ENCODE assay signal across 28 mouse cellular contexts in genomic region chr4:65912247-65912942, GRCm38 (mm10).
DNase-seq lines count a peak whose midpoint lies in the region; ATAC-seq and TF ChIP-seq lines count a peak whose summit lies in the region.
"Had no signal": no experiment of that assay in that cellular context is flagged by ENCODE, and none has a peak within 500 bp of the region (broad histone marks: within the 10 kb centered on the region; RNA-seq: fewer than 3 reads in every experiment).

No protein-coding gene starts in this region.

- no peaks in the 10 kb centered on the region for H3K4me1 ChIP-seq in kidney, embryonic 15.5 days
- H3K4me1 ChIP-seq in lung, embryonic 15.5 days = peaks cover 3% of the 10 kb centered on the region; the same call in 1 of the 2 replicates
- H3K4me1 ChIP-seq in stomach, embryonic 14.5 days (ENCODE audit: control insufficient read depth, insufficient read depth, low read length) = no peaks in the 10 kb centered on the region
- H3K4me1 ChIP-seq in stomach, postnatal 0 days (replicated peaks; ENCODE audit: control insufficient read depth, insufficient read depth) = no peaks in the 10 kb centered on the region
- H3K4me1 ChIP-seq in forebrain, embryonic 13.5 days = peaks cover 21% of the 10 kb centered on the region
- H3K4me1 ChIP-seq: embryonic facial prominence, embryonic 12.5 days; heart, embryonic 15.5 days; intestine, embryonic 15.5 days had no signal

- no peak overlapping the region for H3K4me3 ChIP-seq in kidney, embryonic 15.5 days (replicated peaks)
- no peak overlapping the region for H3K4me3 ChIP-seq in lung, embryonic 15.5 days
- no peak overlapping the region for H3K4me3 ChIP-seq in stomach, embryonic 14.5 days (ENCODE audit: low read depth, low read length)
- no peak overlapping the region for H3K4me3 ChIP-seq in stomach, postnatal 0 days (ENCODE audit: low read depth, low read length)
- no peak overlapping the region for H3K4me3 ChIP-seq in forebrain, embryonic 13.5 days
- H3K4me3 ChIP-seq: embryonic facial prominence, embryonic 12.5 days; erythroblast, embryonic 14.5 days; heart, embryonic 15.5 days; hindbrain, embryonic 12.5 days; intestine, embryonic 15.5 days had no signal

- H3K9ac ChIP-seq in kidney, embryonic 15.5 days = no peak overlapping the region
- H3K9ac ChIP-seq in lung, embryonic 15.5 days = no peak overlapping the region
- no peak overlapping the region for H3K9ac ChIP-seq in stomach, embryonic 14.5 days (replicated peaks; ENCODE audit: low read depth, low read length)
- H3K9ac ChIP-seq in stomach, postnatal 0 days (ENCODE audit: low read length) = no peak overlapping the region
- H3K9ac ChIP-seq in forebrain, embryonic 13.5 days = no peak overlapping the region
- H3K9ac ChIP-seq: embryonic facial prominence, embryonic 12.5 days; forebrain, postnatal 0 days; heart, embryonic 15.5 days; hindbrain, embryonic 12.5 days; intestine, embryonic 15.5 days had no signal

- intact Hi-C loops in gastrocnemius, postnatal 36 days (cut with DNase I) = no loop called here

- no peaks in the 10 kb centered on the region for H3K9me3 ChIP-seq in kidney, embryonic 15.5 days (replicated peaks)
- no peaks in the 10 kb centered on the region for H3K9me3 ChIP-seq in lung, embryonic 15.5 days
- H3K9me3 ChIP-seq in stomach, embryonic 14.5 days (ENCODE audit: control insufficient read depth, low read depth, low read length) = no peaks in the 10 kb centered on the region
- H3K9me3 ChIP-seq in stomach, postnatal 0 days (ENCODE audit: control insufficient read depth, low read length) = no peaks in the 10 kb centered on the region
- H3K9me3 ChIP-seq in forebrain, embryonic 13.5 days (replicated peaks) = no peaks in the 10 kb centered on the region
- H3K9me3 ChIP-seq: embryonic facial prominence, embryonic 12.5 days; heart, embryonic 15.5 days; hindbrain, embryonic 12.5 days; intestine, embryonic 15.5 days had no signal

- WGBS in kidney, embryonic 15.5 days = 63% methylated on average over 8 of the region's 8 CpGs
- 52% methylated on average over 8 of the region's 8 CpGs for WGBS in lung, embryonic 15.5 days
- WGBS in stomach, embryonic 14.5 days = 63% methylated on average over 8 of the region's 8 CpGs
- 53% methylated on average over 8 of the region's 8 CpGs for WGBS in stomach, postnatal 0 days
- WGBS in forebrain, embryonic 13.5 days = 90% methylated on average over 8 of the region's 8 CpGs

- ATAC-seq in kidney, embryonic 15.5 days (replicated peaks; ENCODE audit: low FRiP score) = no peak; the same call in 1 of the 2 replicates
- peak; percentile 85; the same call in 1 of the 2 replicates for ATAC-seq in lung, embryonic 15.5 days (ENCODE audit: borderline replicate concordance, extremely low read depth, low FRiP score, low TSS enrichment)
- peak; percentile 42; the same call in 1 of the 2 replicates for ATAC-seq in stomach, embryonic 14.5 days (ENCODE audit: insufficient number of reproducible peaks, insufficient read depth, low FRiP score, low read depth)
- ATAC-seq in stomach, postnatal 0 days (ENCODE audit: low FRiP score, low TSS enrichment) = no peak
- no peak for ATAC-seq in forebrain, embryonic 13.5 days
- ATAC-seq: forebrain, postnatal 0 days; hindbrain, postnatal 0 days; intestine, embryonic 15.5 days had no signal

- H3K36me3 ChIP-seq in kidney, embryonic 15.5 days = no peaks in the 10 kb centered on the region
- H3K36me3 ChIP-seq in lung, embryonic 15.5 days = no peaks in the 10 kb centered on the region
- H3K36me3 ChIP-seq in stomach, embryonic 14.5 days (ENCODE audit: control insufficient read depth, insufficient read depth, low read length) = no peaks in the 10 kb centered on the region
- H3K36me3 ChIP-seq in stomach, postnatal 0 days (ENCODE audit: control insufficient read depth, insufficient read depth, low read length) = no peaks in the 10 kb centered on the region
- H3K36me3 ChIP-seq in forebrain, embryonic 13.5 days (ENCODE audit: poor library complexity, severe bottlenecking) = no peaks in the 10 kb centered on the region
- H3K36me3 ChIP-seq: embryonic facial prominence, embryonic 12.5 days; G1E; heart, embryonic 15.5 days; hindbrain, embryonic 12.5 days; intestine, embryonic 15.5 days had no signal

- no peak for TF ChIP-seq CTCF in stomach, postnatal 0 days (IDR thresholded peaks at IDR 0.05; ENCODE audit: low read depth)

- no peaks in the 10 kb centered on the region for H3K27me3 ChIP-seq in kidney, embryonic 15.5 days
- H3K27me3 ChIP-seq in lung, embryonic 15.5 days = no peaks in the 10 kb centered on the region
- H3K27me3 ChIP-seq in stomach, embryonic 14.5 days (ENCODE audit: control insufficient read depth, insufficient read depth, low read length) = no peaks in the 10 kb centered on the region
- no peaks in the 10 kb centered on the region for H3K27me3 ChIP-seq in stomach, postnatal 0 days (ENCODE audit: control insufficient read depth, insufficient read depth, low read length)
- no peaks in the 10 kb centered on the region for H3K27me3 ChIP-seq in forebrain, embryonic 13.5 days
- H3K27me3 ChIP-seq: embryonic facial prominence, embryonic 12.5 days; heart, embryonic 15.5 days; hindbrain, embryonic 12.5 days; intestine, embryonic 15.5 days had no signal

- no peak for DNase-seq in kidney, postnatal 14 days
- no peak for DNase-seq in lung, adult 18-20 months
- DNase-seq in stomach, postnatal 0 days (ENCODE audit: low spot score) = no peak
- DNase-seq in gastrocnemius, postnatal 36 days = no peak
- DNase-seq: adrenal gland, adult 8-10 months; cerebellum, adult 2 months; cerebellum, postnatal 14 days; forebrain, postnatal 0 days; gastrocnemius, postnatal 10 days; kidney, adult 2 months; kidney, postnatal 4 days; midbrain, embryonic 14.5 days; right cerebral cortex, adult 18-20 months; spleen, adult 18-20 months; thymus, postnatal 14 days had no signal

- peak overlapping the region; percentile 7; the same call in 1 of the 2 replicates for H3K27ac ChIP-seq in kidney, embryonic 15.5 days
- peak overlapping the region; percentile 69 for H3K27ac ChIP-seq in lung, embryonic 15.5 days
- H3K27ac ChIP-seq in stomach, embryonic 14.5 days (ENCODE audit: low read length) = no peak overlapping the region
- no peak overlapping the region for H3K27ac ChIP-seq in stomach, postnatal 0 days (replicated peaks)
- no peak overlapping the region for H3K27ac ChIP-seq in forebrain, embryonic 13.5 days
- H3K27ac ChIP-seq: embryonic facial prominence, embryonic 12.5 days; heart, embryonic 15.5 days; hindbrain, embryonic 12.5 days; hindbrain, postnatal 0 days; intestine, embryonic 15.5 days; macrophage had no signal

- no peak overlapping the region for H3K4me2 ChIP-seq in kidney, embryonic 15.5 days
- H3K4me2 ChIP-seq in lung, embryonic 15.5 days = no peak overlapping the region
- no peak overlapping the region for H3K4me2 ChIP-seq in stomach, embryonic 14.5 days (replicated peaks; ENCODE audit: low read depth, low read length)
- H3K4me2 ChIP-seq in stomach, postnatal 0 days (replicated peaks; ENCODE audit: low read depth) = no peak overlapping the region
- no peak overlapping the region for H3K4me2 ChIP-seq in forebrain, embryonic 13.5 days
- H3K4me2 ChIP-seq: embryonic facial prominence, embryonic 12.5 days; heart, embryonic 15.5 days; hindbrain, embryonic 12.5 days; intestine, embryonic 15.5 days; liver, embryonic 11.5 days had no signal

- TF ChIP-seq EP300 in stomach, postnatal 0 days (optimal IDR thresholded peaks at IDR 0.05) = no peak

Comparison
In these comparisons a context has a peak if more than half of its experiments do, and no peak if none do; other contexts are left out.
1. ATAC-seq: peak in lung, embryonic 15.5 days (single experiment) and stomach, embryonic 14.5 days (single experiment); none in kidney, embryonic 15.5 days (single experiment), stomach, postnatal 0 days (single experiment) and forebrain, embryonic 13.5 days (single experiment).
2. H3K27ac ChIP-seq: peak in kidney, embryonic 15.5 days (single experiment) and lung, embryonic 15.5 days (single experiment); none in stomach, embryonic 14.5 days (single experiment), stomach, postnatal 0 days (single experiment) and forebrain, embryonic 13.5 days (single experiment).